Mouse (Mus musculus): ENCODE data around the gene Tbc1d2. TPM values are rescaled to one million over a fixed set of nuclear protein-coding genes. Genes with fewer than 3 reads are reported as not detected.

Gene Tbc1d2
- total and polyA plus RNA-seq, 2 experiments from 2014 or later = 1.0 to 3.2 TPM

- Histone ChIP-seq H3K9me3 (ENCODE audit: low read length) (no peaks in the 10 kb centered on the region), H3K36me3 (ENCODE audit: insufficient read depth, low read length) (peaks cover 12% of the 10 kb centered on the region; the same call in 1 of the 2 replicates), H3K9ac (replicated peaks; ENCODE audit: low read length) (no peak overlapping the region), H3K4me3 (ENCODE audit: low read length) (no peak overlapping the region), H3K27me3 (ENCODE audit: insufficient read depth, low read length) (no peaks in the 10 kb centered on the region), H3K4me2 (ENCODE audit: low read depth, low read length) (no peak overlapping the region), H3K4me1 (ENCODE audit: insufficient read depth, low read length) (no peaks in the 10 kb centered on the region), H3K27ac (0 out of 2 replicates have a peak overlapping the region, but pooled peaks have one; percentile 7)
- DNase-seq (ENCODE audit: low spot score) = peak; percentile 58
- no peak for TF ChIP-seq CTCF (IDR thresholded peaks at IDR 0.05; ENCODE audit: low read depth)
- peak; percentile 89 for ATAC-seq
- WGBS = 27% methylated on average over 6 of the region's 6 CpGs
Observed at GRCm38 (mm10) chr4:46684160-46684559, 34.2 kb upstream of the Tbc1d2 start.

- Histone ChIP-seq H3K27ac (no peak overlapping the region), H3K4me2 (ENCODE audit: low read depth, low read length) (no peak overlapping the region), H3K27me3 (ENCODE audit: insufficient read depth, low read length) (no peaks in the 10 kb centered on the region), H3K4me1 (ENCODE audit: insufficient read depth, low read length) (no peaks in the 10 kb centered on the region), H3K4me3 (ENCODE audit: low read length) (no peak overlapping the region), H3K9me3 (ENCODE audit: low read length) (no peaks in the 10 kb centered on the region), H3K36me3 (ENCODE audit: insufficient read depth, low read length) (peaks cover 27% of the 10 kb centered on the region; the same call in 1 of the 2 replicates), H3K9ac (replicated peaks; ENCODE audit: low read length) (no peak overlapping the region)
- no peak for DNase-seq (ENCODE audit: low spot score)
- no peak for TF ChIP-seq CTCF (IDR thresholded peaks at IDR 0.05; ENCODE audit: low read depth)
- ATAC-seq = no peak
- 77% methylated on average over 3 of the region's 3 CpGs for WGBS
Observed at GRCm38 (mm10) chr4:46676646-46677045, 26.6 kb upstream of the Tbc1d2 start.

- WGBS = 50% methylated on average over 4 of the region's 4 CpGs
- no peak overlapping the region for H3K9ac ChIP-seq (replicated peaks; ENCODE audit: low read length)
- DNase-seq (ENCODE audit: low spot score) (no peak), ATAC-seq (no peak)
- no peaks in the 10 kb centered on the region for H3K9me3 ChIP-seq (ENCODE audit: low read length)
- peaks cover 21% of the 10 kb centered on the region; the same call in 1 of the 2 replicates for H3K36me3 ChIP-seq (ENCODE audit: insufficient read depth, low read length)
- no peak overlapping the region for H3K27ac ChIP-seq
- no peaks in the 10 kb centered on the region for H3K4me1 ChIP-seq (ENCODE audit: insufficient read depth, low read length)
- no peaks in the 10 kb centered on the region for H3K27me3 ChIP-seq (ENCODE audit: insufficient read depth, low read length)
- H3K4me3 ChIP-seq (ENCODE audit: low read length) = no peak overlapping the region
- no peak for TF ChIP-seq CTCF (IDR thresholded peaks at IDR 0.05; ENCODE audit: low read depth)
- H3K4me2 ChIP-seq (ENCODE audit: low read depth, low read length) = no peak overlapping the region
Observed at GRCm38 (mm10) chr4:46675992-46676391, 26.0 kb upstream of the Tbc1d2 start.

GRCm38 (mm10) chr4:46675272-46675785 lies 25.3 kb upstream of the Tbc1d2 start:
- H3K27ac ChIP-seq = no peak overlapping the region
- no peaks in the 10 kb centered on the region for H3K4me1 ChIP-seq (ENCODE audit: insufficient read depth, low read length)
- 70% methylated on average over 11 of the region's 11 CpGs for WGBS
- no peaks in the 10 kb centered on the region for H3K9me3 ChIP-seq (ENCODE audit: low read length)
- peaks cover 20% of the 10 kb centered on the region; the same call in 1 of the 2 replicates for H3K36me3 ChIP-seq (ENCODE audit: insufficient read depth, low read length)
- TF ChIP-seq CTCF (IDR thresholded peaks at IDR 0.05; ENCODE audit: low read depth) = no peak
- H3K4me2 ChIP-seq (ENCODE audit: low read depth, low read length) = no peak overlapping the region
- H3K9ac ChIP-seq (replicated peaks; ENCODE audit: low read length) = no peak overlapping the region
- H3K4me3 ChIP-seq (ENCODE audit: low read length) = no peak overlapping the region
- H3K27me3 ChIP-seq (ENCODE audit: insufficient read depth, low read length) = no peaks in the 10 kb centered on the region
- no peak for ATAC-seq
- no peak for DNase-seq (ENCODE audit: low spot score)

- Histone ChIP-seq H3K27me3 (ENCODE audit: insufficient read depth, low read length) (no peaks in the 10 kb centered on the region), H3K4me1 (ENCODE audit: insufficient read depth, low read length) (no peaks in the 10 kb centered on the region), H3K4me2 (ENCODE audit: low read depth, low read length) (no peak overlapping the region), H3K9ac (replicated peaks; ENCODE audit: low read length) (no peak overlapping the region), H3K27ac (no peak overlapping the region), H3K4me3 (ENCODE audit: low read length) (no peak overlapping the region), H3K36me3 (ENCODE audit: insufficient read depth, low read length) (peaks cover 5% of the 10 kb centered on the region; the same call in 1 of the 2 replicates), H3K9me3 (ENCODE audit: low read length) (no peaks in the 10 kb centered on the region)
- no peak for ATAC-seq
- no peak for TF ChIP-seq CTCF (IDR thresholded peaks at IDR 0.05; ENCODE audit: low read depth)
- WGBS = 74% methylated on average over 11 of the region's 11 CpGs
- DNase-seq (ENCODE audit: low spot score) = no peak
Observed at GRCm38 (mm10) chr4:46668620-46669019, 18.6 kb upstream of the Tbc1d2 start.

- H3K4me3 ChIP-seq (ENCODE audit: low read length) = no peak overlapping the region
- H3K4me1 ChIP-seq (ENCODE audit: insufficient read depth, low read length) = no peaks in the 10 kb centered on the region
- no peaks in the 10 kb centered on the region; the same call in 1 of the 2 replicates for H3K36me3 ChIP-seq (ENCODE audit: insufficient read depth, low read length)
- 68% methylated on average over 5 of the region's 5 CpGs for WGBS
- no peak overlapping the region for H3K9ac ChIP-seq (replicated peaks; ENCODE audit: low read length)
- ATAC-seq = no peak
- H3K27me3 ChIP-seq (ENCODE audit: insufficient read depth, low read length) = no peaks in the 10 kb centered on the region
- H3K9me3 ChIP-seq (ENCODE audit: low read length) = no peaks in the 10 kb centered on the region
- DNase-seq (ENCODE audit: low spot score) = no peak
- no peak overlapping the region for H3K4me2 ChIP-seq (ENCODE audit: low read depth, low read length)
- no peak for TF ChIP-seq CTCF (IDR thresholded peaks at IDR 0.05; ENCODE audit: low read depth)
- no peak overlapping the region for H3K27ac ChIP-seq
Observed at GRCm38 (mm10) chr4:46666420-46666819, 16.4 kb upstream of the Tbc1d2 start.

- Histone ChIP-seq H3K9ac (replicated peaks; ENCODE audit: low read length) (no peak overlapping the region), H3K27ac (no peak overlapping the region), H3K9me3 (ENCODE audit: low read length) (no peaks in the 10 kb centered on the region), H3K27me3 (ENCODE audit: insufficient read depth, low read length) (no peaks in the 10 kb centered on the region), H3K4me3 (ENCODE audit: low read length) (no peak overlapping the region), H3K4me1 (ENCODE audit: insufficient read depth, low read length) (no peaks in the 10 kb centered on the region), H3K4me2 (ENCODE audit: low read depth, low read length) (no peak overlapping the region), H3K36me3 (ENCODE audit: insufficient read depth, low read length) (no peaks in the 10 kb centered on the region; the same call in 1 of the 2 replicates)
- DNase-seq (ENCODE audit: low spot score) (peak; percentile 60), ATAC-seq (no peak; the same call in 1 of the 2 replicates)
- peak; percentile 68 for TF ChIP-seq CTCF (IDR thresholded peaks at IDR 0.05; ENCODE audit: low read depth)
- 6% methylated on average over 8 of the region's 8 CpGs for WGBS
Observed at GRCm38 (mm10) chr4:46665371-46665774, 15.4 kb upstream of the Tbc1d2 start.

Measured in hindbrain, postnatal 0 days (tissue).